Comparison of ENCODE assay signal across 12 mouse cellular contexts in genomic region chr9:91363011-91363730, GRCm38 (mm10). TPM values are rescaled to one million over a fixed set of nuclear protein-coding genes. Genes with fewer than 3 reads are reported as not detected.
DNase-seq lines count a peak whose midpoint lies in the region; ATAC-seq and TF ChIP-seq lines count a peak whose summit lies in the region.
"Had no signal": no experiment of that assay in that cellular context is flagged by ENCODE, and none has a peak within 500 bp of the region (broad histone marks: within the 10 kb centered on the region; RNA-seq: fewer than 3 reads in every experiment).

No protein-coding gene starts in this region.

- peaks cover 22% of the 10 kb centered on the region; the same call in 1 of the 2 replicates for H3K4me1 ChIP-seq in hindbrain, embryonic 10.5 days (replicated peaks)
- no peaks in the 10 kb centered on the region for H3K4me1 ChIP-seq in midbrain, postnatal 0 days (ENCODE audit: insufficient read depth, low read length)

- peaks cover 31% of the 10 kb centered on the region for H3K36me3 ChIP-seq in hindbrain, embryonic 10.5 days
- no peaks in the 10 kb centered on the region for H3K36me3 ChIP-seq in midbrain, postnatal 0 days (ENCODE audit: insufficient read depth, low read length)
- H3K36me3 ChIP-seq: stomach, embryonic 15.5 days had no signal

- peak; percentile 40 for DNase-seq in cerebellum, adult 8-10 months
- DNase-seq in embryo, embryonic 10.5 days (ENCODE audit: low spot score), result peak; percentile 57
- DNase-seq in hindbrain, embryonic 10.5 days (ENCODE audit: low spot score), result peak; percentile 33
- peak; percentile 12 for DNase-seq in midbrain, postnatal 0 days (ENCODE audit: low spot score)
- no peak for DNase-seq in c-Kit-positive CD71-positive TER-119-positive erythroid progenitor cells, embryonic 14.5 days (ENCODE audit: low spot score)
- DNase-seq in Muller cell, postnatal 12 days (ENCODE audit: inconsistent ontology term), result no peak
- no peak for DNase-seq in spleen, postnatal 10 days (ENCODE audit: low spot score in 2 of 2)
- no peak for DNase-seq in urinary bladder, postnatal 36 days (ENCODE audit: low spot score in 2 of 2)
- DNase-seq: layer of hippocampus, postnatal 36 days had no signal

- H3K4me2 ChIP-seq in midbrain, postnatal 0 days (ENCODE audit: low read depth, low read length, poor library complexity, severe bottlenecking), result peak overlapping the region; percentile 46

- no peak for TF ChIP-seq CTCF in midbrain, postnatal 0 days (IDR thresholded peaks at IDR 0.05)

- H3K9me3 ChIP-seq in hindbrain, embryonic 10.5 days, result no peaks in the 10 kb centered on the region
- H3K9me3 ChIP-seq in midbrain, postnatal 0 days (ENCODE audit: low read length), result no peaks in the 10 kb centered on the region
- H3K9me3 ChIP-seq: stomach, embryonic 15.5 days had no signal

- H3K27ac ChIP-seq in hindbrain, embryonic 10.5 days, result peak overlapping the region; percentile 94
- H3K27ac ChIP-seq in midbrain, postnatal 0 days (ENCODE audit: low read depth, low read length), result peak overlapping the region; percentile 81
- H3K27ac ChIP-seq: stomach, embryonic 15.5 days had no signal

- peaks cover 100% of the 10 kb centered on the region for H3K27me3 ChIP-seq in hindbrain, embryonic 10.5 days (ENCODE audit: insufficient read depth, poor library complexity, severe bottlenecking)
- H3K27me3 ChIP-seq in midbrain, postnatal 0 days (ENCODE audit: insufficient read depth, low read length), result peaks cover 23% of the 10 kb centered on the region

- no peak for ATAC-seq in midbrain, postnatal 0 days (ENCODE audit: low FRiP score)

- peak overlapping the region; percentile 69 for H3K4me3 ChIP-seq in hindbrain, embryonic 10.5 days
- H3K4me3 ChIP-seq in midbrain, postnatal 0 days (ENCODE audit: low read depth, low read length), result peak overlapping the region; percentile 49

- 2% methylated on average over 14 of the region's 14 CpGs for WGBS in hindbrain, embryonic 10.5 days
- 9% methylated on average over 14 of the region's 14 CpGs for WGBS in midbrain, postnatal 0 days

- H3K9ac ChIP-seq in midbrain, postnatal 0 days (replicated peaks; ENCODE audit: low read length, poor library complexity, severe bottlenecking), result peak overlapping the region; percentile 64
- H3K9ac ChIP-seq: stomach, embryonic 15.5 days had no signal

RNA-seq across cellular contexts. Expression of gene Zic4, which starts 1.0 kb away (rescaled TPM):
- 16.9 and 19.8 TPM in 2 replicates for polyA plus RNA-seq in hindbrain, embryonic 10.5 days (2016; fragmentation: Nextera tagmentation; extraction: Ambion mirVana)
- 54.7 and 73.4 TPM in 2 replicates for total RNA-seq in midbrain, postnatal 0 days (2014; rRNA removed)
- polyA plus RNA-seq in midbrain, postnatal 0 days (2015; fragmentation: Nextera tagmentation; extraction: Ambion mirVana), result 22.2 and 33.5 TPM in 2 replicates
- total RNA-seq: MEL had no signal
- polyA plus RNA-seq: lung, embryonic 16.5 days had no signal

RNA-seq across cellular contexts. Expression of gene Zic1, which starts 2.4 kb away (rescaled TPM):
- polyA plus RNA-seq in hindbrain, embryonic 10.5 days (2016; fragmentation: Nextera tagmentation; extraction: Ambion mirVana), result 6.9 and 8.1 TPM in 2 replicates
- total RNA-seq in midbrain, postnatal 0 days (2014; rRNA removed), result 91.8 and 146 TPM in 2 replicates
- 4.1 and 8.2 TPM in 2 replicates for polyA plus RNA-seq in midbrain, postnatal 0 days (2015; fragmentation: Nextera tagmentation; extraction: Ambion mirVana)
- total RNA-seq: MEL had no signal
- polyA plus RNA-seq: lung, embryonic 16.5 days had no signal

Comparison
In these comparisons a context has a peak if more than half of its experiments do, and no peak if none do; other contexts are left out.
1. DNase-seq: peak in cerebellum, adult 8-10 months (single experiment), embryo, embryonic 10.5 days (single experiment), hindbrain, embryonic 10.5 days (single experiment) and midbrain, postnatal 0 days (single experiment); none in c-Kit-positive CD71-positive TER-119-positive erythroid progenitor cells, embryonic 14.5 days (single experiment), Muller cell, postnatal 12 days (single experiment), spleen, postnatal 10 days (0 of 2) and urinary bladder, postnatal 36 days (0 of 2).